Mouse (Mus musculus): Measurements from ENCODE around the gene Rep15. TPM values are rescaled to one million over a fixed set of nuclear protein-coding genes. Genes with fewer than 3 reads are reported as not detected.
A peak's percentile ranks its signal among the peaks of the same experiment; 100 is the strongest.

Rep15 gene
- polyA plus RNA-seq, 1 experiment from 2014 or later = 0.62 TPM

DNA sequence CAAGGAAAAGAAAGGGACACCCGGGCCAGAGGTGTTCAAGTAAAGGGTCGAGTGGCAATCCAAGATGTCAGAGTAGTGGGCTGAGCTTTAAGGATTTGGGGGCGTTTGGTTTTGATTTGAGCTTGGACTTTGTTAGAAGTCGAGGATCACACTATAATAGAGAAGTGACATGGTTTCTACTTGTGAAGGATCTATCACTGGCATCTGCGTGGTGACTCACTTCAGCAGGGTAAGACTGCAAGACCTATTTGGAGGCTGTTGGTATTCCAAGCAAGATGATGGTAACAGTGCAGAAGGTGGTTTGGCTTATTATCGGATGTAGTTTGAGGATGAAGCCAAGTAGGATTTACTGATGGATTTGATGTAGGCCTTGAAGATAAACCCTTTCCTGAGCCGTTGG lies 11.2 kb downstream of the Rep15 start:
- H3K4me1 ChIP-seq (ENCODE audit: control insufficient read depth, insufficient read depth, low read length) = peaks cover 4% of the 10 kb centered on the region
- DNase-seq (ENCODE audit: low spot score) = no peak
- no peak overlapping the region for H3K9ac ChIP-seq (ENCODE audit: low read length)
- no peaks in the 10 kb centered on the region for H3K27me3 ChIP-seq (ENCODE audit: control insufficient read depth, insufficient read depth, low read length)
- peak overlapping the region; percentile 33 for H3K4me2 ChIP-seq (ENCODE audit: low read depth)
- H3K9me3 ChIP-seq (ENCODE audit: control insufficient read depth, low read length) = no peaks in the 10 kb centered on the region
- no peaks in the 10 kb centered on the region for H3K36me3 ChIP-seq (ENCODE audit: control insufficient read depth, insufficient read depth, low read length)
- no peak overlapping the region for H3K27ac ChIP-seq (ENCODE audit: low read depth, low read length)
- H3K4me3 ChIP-seq (ENCODE audit: low read depth, low read length) = peak overlapping the region; percentile 84
- WGBS = 64% methylated on average over 7 of the region's 7 CpGs
- ATAC-seq (ENCODE audit: insufficient read depth, low FRiP score, low TSS enrichment) = no peak

DNA sequence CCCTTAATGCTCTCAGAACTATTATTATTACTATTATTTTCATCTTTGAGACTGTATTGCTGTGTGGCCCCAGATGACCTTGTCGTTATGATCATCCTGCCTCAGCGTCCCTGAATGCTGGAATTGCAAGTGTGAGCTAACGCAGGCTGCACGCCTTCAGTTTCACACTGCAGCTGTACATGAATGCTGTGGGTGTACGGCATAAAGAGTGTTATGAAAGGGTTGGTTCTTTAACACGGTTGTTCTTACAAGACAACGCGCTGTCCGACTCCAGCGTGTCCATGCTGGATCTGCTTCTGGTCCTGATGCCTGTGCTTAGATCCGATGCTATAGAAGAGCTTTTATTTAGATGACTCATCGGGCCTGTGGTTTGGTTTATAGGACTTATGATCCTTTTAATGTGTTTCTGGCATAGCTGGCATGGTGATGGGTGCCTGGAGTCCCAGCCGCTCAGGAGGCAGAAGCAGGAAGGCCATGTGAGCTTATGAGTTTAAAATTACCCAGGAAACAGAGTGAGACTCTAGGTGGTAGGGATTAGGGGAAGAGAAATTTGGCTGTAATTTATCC lies 16.9 kb downstream of the Rep15 start:
- Histone ChIP-seq H3K4me3 (ENCODE audit: low read depth, low read length) (no peak overlapping the region), H3K27ac (ENCODE audit: low read depth, low read length) (no peak overlapping the region), H3K4me2 (ENCODE audit: low read depth) (no peak overlapping the region), H3K9ac (ENCODE audit: low read length) (no peak overlapping the region), H3K36me3 (ENCODE audit: control insufficient read depth, insufficient read depth, low read length) (peaks cover 6% of the 10 kb centered on the region), H3K27me3 (ENCODE audit: control insufficient read depth, insufficient read depth, low read length) (no peaks in the 10 kb centered on the region), H3K9me3 (ENCODE audit: control insufficient read depth, low read length) (no peaks in the 10 kb centered on the region), H3K4me1 (ENCODE audit: control insufficient read depth, insufficient read depth, low read length) (no peaks in the 10 kb centered on the region)
- ATAC-seq (ENCODE audit: insufficient read depth, low FRiP score, low TSS enrichment) (no peak), DNase-seq (ENCODE audit: low spot score) (no peak)
- 97% methylated on average over 13 of the region's 13 CpGs for WGBS

DNA sequence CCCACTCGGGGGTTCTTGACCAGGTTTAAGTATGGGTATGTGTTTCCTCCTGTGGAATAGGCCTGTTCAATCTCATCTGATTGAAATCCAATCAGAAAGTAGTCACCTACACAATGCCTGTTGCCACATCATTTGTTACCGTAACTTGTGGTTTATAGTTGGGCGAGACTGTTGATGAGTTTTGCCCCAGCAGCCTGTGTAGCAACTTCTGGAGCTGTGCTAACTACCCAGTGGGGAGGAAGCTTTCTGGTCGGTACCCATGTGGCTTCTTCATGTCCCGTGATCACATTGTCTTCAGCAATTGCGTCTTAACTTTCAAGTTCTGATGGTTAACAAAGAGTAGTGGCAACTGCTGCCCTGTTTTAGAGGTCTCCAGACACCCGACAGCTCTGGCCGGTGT lies 19.3 kb downstream of the Rep15 start:
- no peak for DNase-seq (ENCODE audit: low spot score)
- Histone ChIP-seq H3K9ac (ENCODE audit: low read length) (no peak overlapping the region), H3K4me2 (ENCODE audit: low read depth) (no peak overlapping the region), H3K4me3 (ENCODE audit: low read depth, low read length) (no peak overlapping the region), H3K9me3 (ENCODE audit: control insufficient read depth, low read length) (no peaks in the 10 kb centered on the region), H3K4me1 (ENCODE audit: control insufficient read depth, insufficient read depth, low read length) (no peaks in the 10 kb centered on the region), H3K27ac (ENCODE audit: low read depth, low read length) (no peak overlapping the region), H3K36me3 (ENCODE audit: control insufficient read depth, insufficient read depth, low read length) (peaks cover 6% of the 10 kb centered on the region), H3K27me3 (ENCODE audit: control insufficient read depth, insufficient read depth, low read length) (no peaks in the 10 kb centered on the region)
- WGBS = 96% methylated on average over 8 of the region's 8 CpGs
- ATAC-seq (ENCODE audit: insufficient read depth, low FRiP score, low TSS enrichment) = no peak

DNA sequence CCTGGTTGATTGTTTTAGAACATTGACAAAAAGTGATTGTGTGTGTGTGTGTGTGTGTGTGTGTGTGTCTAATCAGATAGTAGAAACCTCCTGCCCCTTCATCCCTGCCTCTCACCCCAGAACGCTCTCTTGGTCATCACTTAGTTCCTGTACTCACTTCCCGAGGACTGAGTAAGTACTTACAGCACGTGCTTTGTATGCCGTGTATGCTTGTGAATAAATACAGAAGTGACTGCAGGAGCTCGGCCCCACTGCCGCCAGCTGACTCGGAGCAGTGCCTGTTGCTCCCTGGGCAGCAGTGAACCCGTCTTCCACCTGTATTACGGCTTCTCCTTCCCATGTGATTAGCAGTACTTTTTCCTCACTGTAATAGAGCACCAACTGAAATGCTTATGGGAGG lies 20.1 kb downstream of the Rep15 start:
- DNase-seq (ENCODE audit: low spot score) = no peak
- no peak overlapping the region for H3K4me2 ChIP-seq (ENCODE audit: low read depth)
- no peak overlapping the region for H3K27ac ChIP-seq (ENCODE audit: low read depth, low read length)
- no peak overlapping the region for H3K4me3 ChIP-seq (ENCODE audit: low read depth, low read length)
- ATAC-seq (ENCODE audit: insufficient read depth, low FRiP score, low TSS enrichment) = no peak
- no peaks in the 10 kb centered on the region for H3K4me1 ChIP-seq (ENCODE audit: control insufficient read depth, insufficient read depth, low read length)
- no peaks in the 10 kb centered on the region for H3K27me3 ChIP-seq (ENCODE audit: control insufficient read depth, insufficient read depth, low read length)
- no peak overlapping the region for H3K9ac ChIP-seq (ENCODE audit: low read length)
- H3K9me3 ChIP-seq (ENCODE audit: control insufficient read depth, low read length) = no peaks in the 10 kb centered on the region
- WGBS = 92% methylated on average over 9 of the region's 9 CpGs
- peaks cover 6% of the 10 kb centered on the region for H3K36me3 ChIP-seq (ENCODE audit: control insufficient read depth, insufficient read depth, low read length)

DNA sequence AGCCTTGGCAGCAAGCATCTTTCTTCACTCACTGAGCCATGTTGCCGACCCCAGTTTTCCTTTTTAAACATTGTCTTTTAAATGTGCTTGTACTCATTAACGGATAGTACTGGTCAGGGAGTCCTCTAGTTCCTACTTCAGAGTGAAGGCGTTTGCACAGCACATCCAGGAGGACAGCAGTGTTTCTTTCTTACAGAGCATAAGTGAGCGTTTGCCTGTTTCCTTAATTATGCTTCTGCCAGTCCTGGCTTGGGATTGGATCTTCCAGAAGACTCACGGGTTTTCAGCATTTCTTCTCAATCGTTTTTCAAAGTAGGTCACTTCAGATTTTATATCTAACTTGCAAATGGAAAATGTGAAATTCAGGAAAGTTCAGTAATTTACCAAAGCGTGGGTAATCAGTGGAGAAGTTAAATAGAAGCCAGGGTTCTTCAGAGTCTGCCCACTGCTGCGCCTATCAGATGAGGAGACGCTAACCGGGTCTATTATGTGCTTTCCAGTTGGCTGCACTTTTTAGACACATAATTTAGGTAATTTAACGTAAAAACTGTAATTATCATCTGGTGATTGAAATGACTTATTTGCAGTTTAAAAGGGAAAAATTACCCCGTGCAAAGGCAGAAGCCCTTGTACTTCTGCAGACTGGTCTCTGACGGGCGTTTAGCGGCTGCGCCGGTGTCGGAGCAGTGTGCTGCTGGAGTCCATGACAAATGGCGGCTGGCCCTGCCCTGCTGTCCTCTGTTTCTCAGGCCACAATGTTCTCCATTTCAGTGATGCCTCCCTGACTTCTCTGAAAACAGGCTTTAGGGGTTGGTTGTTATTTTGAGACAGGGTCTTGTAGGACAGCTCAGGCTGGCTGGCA lies 21.6 kb downstream of the Rep15 start:
- 90% methylated on average over 19 of the region's 19 CpGs for WGBS
- Histone ChIP-seq H3K27ac (ENCODE audit: low read depth, low read length) (no peak overlapping the region), H3K36me3 (ENCODE audit: control insufficient read depth, insufficient read depth, low read length) (peaks cover 6% of the 10 kb centered on the region), H3K4me1 (ENCODE audit: control insufficient read depth, insufficient read depth, low read length) (no peaks in the 10 kb centered on the region), H3K4me3 (ENCODE audit: low read depth, low read length) (no peak overlapping the region), H3K9me3 (ENCODE audit: control insufficient read depth, low read length) (no peaks in the 10 kb centered on the region), H3K4me2 (ENCODE audit: low read depth) (no peak overlapping the region), H3K9ac (ENCODE audit: low read length) (no peak overlapping the region), H3K27me3 (ENCODE audit: control insufficient read depth, insufficient read depth, low read length) (no peaks in the 10 kb centered on the region)
- DNase-seq (ENCODE audit: low spot score) (no peak), ATAC-seq (ENCODE audit: insufficient read depth, low FRiP score, low TSS enrichment) (no peak)

DNA sequence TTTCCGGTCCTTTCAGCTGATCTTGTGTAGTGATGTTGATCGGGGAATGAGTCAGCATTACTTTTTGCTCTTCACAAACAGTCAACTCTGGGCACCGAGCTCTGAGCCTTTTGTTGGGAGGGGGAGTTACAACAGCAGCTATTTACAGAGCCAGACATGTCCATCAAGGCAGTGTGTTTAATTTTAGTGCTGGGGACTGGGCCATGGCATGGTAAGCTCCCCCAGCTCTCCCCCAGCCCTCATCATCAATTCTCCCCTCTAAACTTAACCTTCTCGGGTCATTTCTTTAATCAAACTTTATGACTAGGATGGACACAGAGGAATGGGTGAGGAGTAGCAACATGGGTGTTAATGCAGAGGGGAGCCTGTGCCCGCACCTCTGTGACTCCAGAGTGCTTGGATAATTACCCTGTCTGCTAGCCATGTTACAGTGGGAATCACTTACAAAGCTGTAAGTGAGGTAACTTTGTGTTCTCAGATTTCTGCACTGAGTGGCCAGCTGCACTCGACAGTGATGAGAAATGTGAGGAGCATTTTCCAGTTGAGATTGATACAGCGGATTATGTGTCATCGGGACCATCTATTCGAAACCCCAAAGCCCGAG lies 23.1 kb downstream of the Rep15 start:
- no peak for ATAC-seq (ENCODE audit: insufficient read depth, low FRiP score, low TSS enrichment)
- H3K4me3 ChIP-seq (ENCODE audit: low read depth, low read length) = no peak overlapping the region
- H3K4me2 ChIP-seq (ENCODE audit: low read depth) = no peak overlapping the region
- H3K27ac ChIP-seq (ENCODE audit: low read depth, low read length) = no peak overlapping the region
- H3K27me3 ChIP-seq (ENCODE audit: control insufficient read depth, insufficient read depth, low read length) = no peaks in the 10 kb centered on the region
- no peak overlapping the region for H3K9ac ChIP-seq (ENCODE audit: low read length)
- no peak for DNase-seq (ENCODE audit: low spot score)
- WGBS = 90% methylated on average over 10 of the region's 10 CpGs
- H3K4me1 ChIP-seq (ENCODE audit: control insufficient read depth, insufficient read depth, low read length) = no peaks in the 10 kb centered on the region
- H3K9me3 ChIP-seq (ENCODE audit: control insufficient read depth, low read length) = no peaks in the 10 kb centered on the region
- no peaks in the 10 kb centered on the region; the same call in 1 of the 2 replicates for H3K36me3 ChIP-seq (ENCODE audit: control insufficient read depth, insufficient read depth, low read length)

DNA sequence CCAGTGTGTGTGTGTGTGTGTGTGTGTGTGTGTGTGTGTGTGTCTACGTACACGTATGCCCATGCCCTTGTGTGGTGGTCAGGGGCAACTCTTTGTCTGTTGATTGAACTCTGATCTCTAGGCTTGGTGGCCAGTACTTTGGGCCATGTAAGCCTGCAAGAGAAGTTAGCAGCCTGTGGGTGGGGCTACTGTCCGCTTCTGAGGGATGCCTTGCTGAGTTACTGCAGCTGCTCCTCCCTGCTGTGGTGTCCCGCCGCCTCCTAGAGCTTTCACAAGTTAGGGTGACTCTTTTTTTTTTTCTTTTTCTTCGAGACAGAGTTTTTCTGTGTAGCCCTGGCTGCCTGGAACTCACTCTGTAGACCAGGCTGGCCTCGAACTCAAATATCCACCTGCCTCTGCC lies 26.9 kb downstream of the Rep15 start:
- H3K27me3 ChIP-seq (ENCODE audit: control insufficient read depth, insufficient read depth, low read length) = no peaks in the 10 kb centered on the region
- H3K9me3 ChIP-seq (ENCODE audit: control insufficient read depth, low read length) = no peaks in the 10 kb centered on the region
- no peak overlapping the region for H3K4me2 ChIP-seq (ENCODE audit: low read depth)
- H3K9ac ChIP-seq (ENCODE audit: low read length) = no peak overlapping the region
- H3K4me3 ChIP-seq (ENCODE audit: low read depth, low read length) = no peak overlapping the region
- peaks cover 2% of the 10 kb centered on the region for H3K36me3 ChIP-seq (ENCODE audit: control insufficient read depth, insufficient read depth, low read length)
- H3K4me1 ChIP-seq (ENCODE audit: control insufficient read depth, insufficient read depth, low read length) = no peaks in the 10 kb centered on the region
- H3K27ac ChIP-seq (ENCODE audit: low read depth, low read length) = no peak overlapping the region
- DNase-seq (ENCODE audit: low spot score) (no peak), ATAC-seq (ENCODE audit: insufficient read depth, low FRiP score, low TSS enrichment) (no peak)
- 69% methylated on average over 7 of the region's 7 CpGs for WGBS

DNA sequence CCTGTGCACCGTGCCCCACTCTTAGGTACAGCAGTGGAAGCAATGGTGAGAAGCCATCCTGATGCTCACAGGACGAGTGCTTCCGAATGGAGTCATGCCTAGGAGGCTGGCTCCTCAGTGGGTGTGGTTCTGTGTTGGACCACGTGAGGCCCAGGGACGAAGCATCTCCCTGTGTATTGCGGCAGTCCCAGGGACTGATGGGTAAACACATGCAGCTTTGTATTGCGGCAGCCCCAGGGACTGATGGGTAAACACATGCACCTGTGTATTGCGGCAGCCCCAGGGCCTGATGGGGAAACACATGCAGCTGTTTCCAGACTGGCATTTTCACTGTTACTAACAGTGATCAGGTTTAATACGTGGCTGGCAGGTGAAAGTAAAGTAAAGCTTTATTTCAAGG lies 29.2 kb downstream of the Rep15 start:
- DNase-seq (ENCODE audit: low spot score) = no peak
- Histone ChIP-seq H3K9me3 (ENCODE audit: control insufficient read depth, low read length) (no peaks in the 10 kb centered on the region), H3K27me3 (ENCODE audit: control insufficient read depth, insufficient read depth, low read length) (no peaks in the 10 kb centered on the region), H3K9ac (ENCODE audit: low read length) (no peak overlapping the region), H3K4me1 (ENCODE audit: control insufficient read depth, insufficient read depth, low read length) (no peaks in the 10 kb centered on the region), H3K4me2 (ENCODE audit: low read depth) (no peak overlapping the region), H3K36me3 (ENCODE audit: control insufficient read depth, insufficient read depth, low read length) (peaks cover 2% of the 10 kb centered on the region), H3K27ac (ENCODE audit: low read depth, low read length) (no peak overlapping the region), H3K4me3 (ENCODE audit: low read depth, low read length) (no peak overlapping the region)
- ATAC-seq (ENCODE audit: insufficient read depth, low FRiP score, low TSS enrichment) = no peak
- 93% methylated on average over 9 of the region's 9 CpGs for WGBS

DNA sequence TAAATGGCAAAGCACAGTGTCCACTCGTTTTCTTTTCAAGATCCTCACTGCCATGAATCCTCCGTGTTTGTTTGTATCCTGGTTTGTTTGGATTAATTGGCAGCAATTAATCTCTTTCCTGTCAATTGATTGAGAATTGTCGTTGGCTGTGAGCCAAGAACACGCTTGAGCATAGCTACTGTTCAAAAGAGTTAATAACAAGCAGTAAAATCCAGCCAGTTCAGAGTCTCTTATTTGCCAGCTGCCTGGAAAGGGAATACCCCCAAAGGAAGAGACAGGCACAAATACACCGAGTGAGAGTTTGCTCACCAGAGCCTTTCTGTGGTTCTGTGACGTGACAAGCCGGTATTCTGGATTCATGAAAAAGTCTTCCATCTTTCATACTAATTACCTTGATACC lies 29.6 kb downstream of the Rep15 start:
- no peak overlapping the region for H3K27ac ChIP-seq (ENCODE audit: low read depth, low read length)
- ATAC-seq (ENCODE audit: insufficient read depth, low FRiP score, low TSS enrichment) = no peak
- H3K4me3 ChIP-seq (ENCODE audit: low read depth, low read length) = no peak overlapping the region
- DNase-seq (ENCODE audit: low spot score) = no peak
- H3K27me3 ChIP-seq (ENCODE audit: control insufficient read depth, insufficient read depth, low read length) = no peaks in the 10 kb centered on the region
- WGBS = 80% methylated on average over 7 of the region's 7 CpGs
- H3K9ac ChIP-seq (ENCODE audit: low read length) = no peak overlapping the region
- no peaks in the 10 kb centered on the region for H3K9me3 ChIP-seq (ENCODE audit: control insufficient read depth, low read length)
- peaks cover 2% of the 10 kb centered on the region for H3K36me3 ChIP-seq (ENCODE audit: control insufficient read depth, insufficient read depth, low read length)
- H3K4me1 ChIP-seq (ENCODE audit: control insufficient read depth, insufficient read depth, low read length) = no peaks in the 10 kb centered on the region
- no peak overlapping the region for H3K4me2 ChIP-seq (ENCODE audit: low read depth)

All from neural tube, embryonic 11.5 days (tissue).